21 mouse cellular contexts compared by ENCODE assay signal in genomic region chr4:123768234-123768633, GRCm38 (mm10). TPM values are rescaled to one million over a fixed set of nuclear protein-coding genes. Genes with fewer than 3 reads are reported as not detected.
"Had no signal": no experiment of that assay in that cellular context is flagged by ENCODE, and none has a peak within 500 bp of the region (broad histone marks: within the 10 kb centered on the region; RNA-seq: fewer than 3 reads in every experiment).

No protein-coding gene starts in this region.

- H3K4me1 ChIP-seq: midbrain, embryonic 10.5 days; midbrain, embryonic 12.5 days; neural tube, embryonic 13.5 days; neural tube, embryonic 15.5 days; stomach, embryonic 15.5 days had no signal

- H3K27me3 ChIP-seq: midbrain, embryonic 12.5 days; neural tube, embryonic 13.5 days; neural tube, embryonic 15.5 days; stomach, embryonic 15.5 days had no signal

- DNase-seq: lung, adult 18-20 months; lung, embryonic 14.5 days; lung, postnatal 10 days; lung, postnatal 4 days; midbrain, embryonic 14.5 days; retina, postnatal 1 day; right cerebral cortex, adult 18-20 months; right cerebral cortex, postnatal 25 days; right cerebral cortex, postnatal 4 days; thymus, adult 2 months; thymus, postnatal 25 days; thymus, postnatal 4 days had no signal

- H3K27ac ChIP-seq: midbrain, embryonic 10.5 days; midbrain, embryonic 12.5 days; neural tube, embryonic 13.5 days; neural tube, embryonic 15.5 days; stomach, embryonic 15.5 days; stomach, postnatal 0 days had no signal

- H3K4me3 ChIP-seq: midbrain, embryonic 10.5 days; midbrain, embryonic 12.5 days; myocyte; neural tube, embryonic 13.5 days; neural tube, embryonic 15.5 days; stomach, embryonic 15.5 days had no signal

- H3K36me3 ChIP-seq: midbrain, embryonic 10.5 days; midbrain, embryonic 12.5 days; neural tube, embryonic 13.5 days; neural tube, embryonic 15.5 days; stomach, embryonic 15.5 days had no signal

RNA-seq across cellular contexts. Expression of gene Rhbdl2, which starts 19.4 kb away (rescaled TPM):
- total RNA-seq: megakaryocyte, adult 5-6 weeks; megakaryocyte-erythroid progenitor cell, adult 5-6 weeks had no signal
